Mouse (Mus musculus) small intestine, adult 2 months (tissue): ENCODE results near the gene Igfbp1.

Experiments
- CTCF ChIP-seq: fragments of 200-500 bp; IDR thresholded peaks from 2 replicates; pipeline ENCODE4 v1.5.1; 2012; ENCODE audit warnings: low read depth, mild to moderate bottlenecking, control low read depth, inconsistent platforms, low read length, moderate library complexity, mixed read lengths; ENCODE audit not compliant: insufficient replicate concordance, insufficient read length; ENCODE audit errors: extremely low read depth
- POLR2A ChIP-seq: fragments of 200-500 bp; IDR thresholded peaks from 2 replicates; pipeline ENCODE4 v1.6.1; 2012; ENCODE audit warnings: low read depth, mild to moderate bottlenecking, control low read depth, inconsistent platforms, low read length, moderate library complexity

DNA sequence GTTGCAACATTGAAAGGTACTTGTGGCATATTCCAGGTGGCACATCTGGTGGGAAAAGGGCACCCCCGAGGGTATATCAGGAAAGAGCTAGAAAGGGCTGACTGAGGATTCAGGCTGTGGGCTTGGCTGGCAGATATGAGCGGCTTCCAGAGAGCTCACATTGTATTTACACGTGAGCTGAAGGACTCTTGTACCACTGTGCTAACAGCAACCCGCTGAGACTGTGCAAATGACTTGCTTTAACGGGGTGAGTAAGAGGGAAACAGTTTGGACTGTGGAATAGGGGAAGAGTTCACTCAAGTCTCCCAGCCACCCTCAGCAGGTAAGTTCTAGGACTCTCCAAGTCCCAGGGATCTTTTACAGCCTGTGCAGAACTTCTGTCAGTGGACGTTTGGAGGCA, 23.9 kb upstream of the Igfbp1 start:
- TF ChIP-seq CTCF, result no peak
- TF ChIP-seq POLR2A, result no peak
